Mouse (Mus musculus): ENCODE data around the gene Ints14. TPM values are rescaled to one million over a fixed set of nuclear protein-coding genes. Genes with fewer than 3 reads are reported as not detected.

The Ints14 gene
- total RNA-seq, 2 experiments from 2014 or later = 19.9 to 20.2 TPM

- Histone ChIP-seq H3K27ac (no peak overlapping the region), H3K4me3 (no peak overlapping the region)
- no peak for DNase-seq (ENCODE audit: low spot score in 2 of 2)
- TF ChIP-seq CTCF (conservative IDR thresholded peaks at IDR 0.05) = peak; percentile 36
These were observed 23.2 kb upstream of the Ints14 start for GRCm38 (mm10) chr9:64937491-64937890.

DNA sequence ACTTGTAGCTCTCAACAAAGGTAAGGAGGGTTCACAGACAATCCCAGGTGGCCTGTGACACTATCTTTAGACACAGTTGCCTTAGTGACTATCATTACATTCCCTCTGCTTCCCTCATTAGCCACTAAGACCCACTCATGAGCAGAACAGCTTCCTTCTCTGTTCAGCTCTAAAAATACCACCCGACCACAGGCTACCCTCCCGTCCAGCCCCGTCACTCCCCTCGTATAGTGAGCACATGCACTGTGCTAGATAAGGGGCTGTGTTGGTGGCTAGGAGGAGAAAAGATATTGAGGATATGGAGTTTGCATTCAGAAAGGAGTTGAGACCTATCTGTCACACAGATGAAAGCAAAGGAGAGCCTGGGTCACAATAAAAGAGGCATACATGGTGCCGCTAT lies 22.2 kb upstream of the Ints14 start:
- no peak overlapping the region for H3K4me3 ChIP-seq
- H3K27ac ChIP-seq = no peak overlapping the region
- DNase-seq (ENCODE audit: low spot score in 2 of 2) = no peak
- TF ChIP-seq CTCF (conservative IDR thresholded peaks at IDR 0.05) = no peak

GRCm38 (mm10) chr9:64939281-64939680 lies 21.4 kb upstream of the Ints14 start:
- DNase-seq (ENCODE audit: low spot score in 2 of 2) = no peak
- no peak overlapping the region for H3K27ac ChIP-seq
- TF ChIP-seq CTCF (conservative IDR thresholded peaks at IDR 0.05) = no peak
- H3K4me3 ChIP-seq = no peak overlapping the region

- no peak overlapping the region for H3K4me3 ChIP-seq
- no peak for DNase-seq (ENCODE audit: low spot score in 2 of 2)
- no peak overlapping the region for H3K27ac ChIP-seq
- TF ChIP-seq CTCF (conservative IDR thresholded peaks at IDR 0.05) = peak; percentile 35
These were observed 20.9 kb upstream of the Ints14 start for GRCm38 (mm10) chr9:64939790-64940189.

DNA sequence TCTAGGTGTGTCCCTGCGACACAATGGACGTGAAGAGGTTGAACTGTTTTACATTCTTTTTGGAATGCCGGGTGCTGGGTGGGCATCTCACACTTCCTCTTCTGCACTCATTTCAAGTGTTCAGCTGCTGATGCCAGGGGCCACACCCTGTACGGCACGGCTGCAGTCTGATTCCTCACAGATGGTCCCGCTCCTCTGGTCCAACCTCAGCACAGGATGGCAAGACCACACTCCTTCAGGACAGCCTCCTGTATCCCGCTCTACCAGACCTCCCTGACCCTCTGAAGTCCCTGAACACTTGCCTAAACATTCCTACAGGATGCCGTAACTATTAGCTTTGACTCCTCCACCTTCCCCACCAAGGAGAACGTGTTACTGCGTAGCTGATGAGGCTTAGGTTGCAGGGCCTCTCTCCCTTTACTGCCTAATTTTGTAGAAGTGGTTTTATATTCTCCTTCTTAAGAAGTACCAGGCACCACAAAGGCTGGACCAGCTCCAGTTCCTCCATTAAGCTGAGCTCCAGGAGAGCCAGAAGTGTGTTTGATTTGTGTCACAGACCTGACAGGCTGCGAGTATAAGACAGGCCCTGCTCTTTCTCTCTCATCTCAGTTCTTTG lies 19.9 kb upstream of the Ints14 start:
- DNase-seq (ENCODE audit: low spot score in 2 of 2) = no peak
- TF ChIP-seq CTCF (conservative IDR thresholded peaks at IDR 0.05) = no peak
- H3K27ac ChIP-seq = no peak overlapping the region
- no peak overlapping the region for H3K4me3 ChIP-seq

DNA sequence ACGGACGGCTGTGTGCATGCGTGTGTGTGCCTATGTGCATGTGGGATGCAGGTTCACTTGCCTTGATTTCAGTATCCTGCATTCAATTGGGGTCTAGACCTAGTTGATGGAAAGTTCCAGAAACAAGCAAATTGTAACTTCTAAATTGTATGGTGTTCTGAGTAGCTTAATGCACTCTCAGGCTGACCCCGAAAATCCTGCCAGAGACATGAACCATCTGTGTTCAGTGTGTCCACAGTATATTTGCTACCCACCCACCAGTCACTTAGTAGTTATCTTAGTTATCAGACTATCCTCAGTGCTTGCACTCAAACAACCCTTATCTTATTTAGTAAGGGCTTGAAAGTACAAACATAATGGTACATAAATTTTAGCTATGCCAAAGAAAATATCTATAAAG lies 19.1 kb upstream of the Ints14 start:
- H3K4me3 ChIP-seq = no peak overlapping the region
- TF ChIP-seq CTCF (conservative IDR thresholded peaks at IDR 0.05) = no peak
- no peak overlapping the region for H3K27ac ChIP-seq
- no peak for DNase-seq (ENCODE audit: low spot score in 2 of 2)

DNA sequence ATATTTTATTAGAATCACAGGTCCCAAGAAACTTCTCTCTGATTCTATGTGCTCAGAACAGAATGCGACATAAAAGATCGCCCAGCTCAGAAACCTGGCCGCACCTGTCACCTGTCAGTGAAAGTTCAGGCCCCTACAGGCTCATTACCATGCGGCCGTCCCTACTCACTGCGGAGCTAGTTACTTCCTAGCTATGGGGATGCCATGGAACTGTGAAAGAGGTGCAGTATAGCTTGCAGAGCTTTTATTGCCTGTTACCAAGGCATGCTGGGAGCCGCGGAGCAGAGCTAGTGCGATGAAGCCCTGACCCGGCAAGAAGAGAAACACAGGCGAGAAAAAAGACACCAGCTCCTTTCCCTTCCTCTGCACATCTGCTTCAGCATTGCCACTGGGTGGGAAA lies 16.7 kb upstream of the Ints14 start:
- H3K4me3 ChIP-seq = no peak overlapping the region
- DNase-seq (ENCODE audit: low spot score in 2 of 2) = no peak
- H3K27ac ChIP-seq = no peak overlapping the region
- no peak for TF ChIP-seq CTCF (conservative IDR thresholded peaks at IDR 0.05)

DNA sequence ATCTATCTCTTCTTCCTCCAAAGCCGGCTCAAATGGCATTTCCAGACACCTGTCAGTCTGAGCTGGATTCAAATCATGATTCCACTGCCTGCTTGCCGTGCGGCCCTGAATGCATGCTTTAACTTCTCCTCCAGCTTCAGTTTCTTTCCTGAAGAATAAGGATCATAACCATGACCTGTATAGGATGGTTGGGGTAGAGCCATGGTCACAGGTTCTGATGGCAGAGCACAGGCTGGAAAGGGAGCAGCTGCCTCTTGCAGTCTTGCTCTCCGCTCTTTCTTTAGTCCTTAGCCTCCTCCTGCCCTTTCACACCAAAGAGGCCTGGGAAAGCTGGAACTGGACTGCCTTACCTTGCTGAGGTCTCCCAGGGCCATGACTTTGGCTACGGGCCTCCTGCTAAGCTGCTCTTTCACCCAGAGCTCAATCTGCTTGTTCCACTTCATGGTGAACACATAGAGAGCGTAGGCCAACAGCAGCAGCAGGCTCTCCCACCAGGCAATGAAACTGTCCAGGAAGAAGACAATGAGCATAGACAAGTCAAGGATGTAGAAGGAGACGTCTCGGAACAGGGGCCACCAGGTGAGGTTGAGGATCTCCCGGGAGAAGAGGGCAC lies 13.1 kb upstream of the Ints14 start:
- TF ChIP-seq CTCF (conservative IDR thresholded peaks at IDR 0.05) = no peak

GRCm38 (mm10) chr9:64951161-64951657 lies 9.5 kb upstream of the Ints14 start, which contains the start of gene Slc24a1:
Gene Slc24a1 (minus strand): TSS chr9:64951607.
- no peak within 1 kb of the TSS for H3K27ac ChIP-seq
- no peak for DNase-seq (ENCODE audit: low spot score in 2 of 2)
- TF ChIP-seq CTCF (conservative IDR thresholded peaks at IDR 0.05) = no peak
- no peak within 1 kb of the TSS for H3K4me3 ChIP-seq

More for the DNA sequence above, 13.1 kb upstream of the Ints14 start:
- Histone ChIP-seq H3K4me3 (no peak overlapping the region), H3K27ac (no peak overlapping the region)
- DNase-seq (ENCODE audit: low spot score in 2 of 2) = no peak

DNA sequence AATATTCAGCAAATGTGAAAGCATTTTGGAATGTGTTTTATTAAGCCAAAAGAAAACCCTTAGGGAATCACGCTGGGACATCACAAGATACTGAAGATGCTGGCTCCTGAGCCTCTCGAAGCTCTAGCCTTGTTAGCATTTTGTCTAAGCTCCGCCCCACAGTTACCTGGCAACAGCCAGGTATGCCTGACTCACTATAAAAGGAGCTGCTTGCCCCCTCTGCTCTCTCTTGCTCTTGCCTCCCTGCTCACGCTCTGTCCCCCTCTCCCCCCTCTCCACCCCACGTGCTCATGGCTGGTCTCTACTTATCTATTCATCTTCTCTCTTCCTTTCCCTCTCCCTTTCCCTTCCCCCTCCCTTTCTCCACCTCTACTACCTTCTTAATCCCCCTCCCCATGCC lies 8.7 kb upstream of the Ints14 start:
- no peak overlapping the region for H3K4me3 ChIP-seq
- H3K27ac ChIP-seq = no peak overlapping the region
- no peak for DNase-seq (ENCODE audit: low spot score in 2 of 2)
- TF ChIP-seq CTCF (conservative IDR thresholded peaks at IDR 0.05) = no peak

DNA sequence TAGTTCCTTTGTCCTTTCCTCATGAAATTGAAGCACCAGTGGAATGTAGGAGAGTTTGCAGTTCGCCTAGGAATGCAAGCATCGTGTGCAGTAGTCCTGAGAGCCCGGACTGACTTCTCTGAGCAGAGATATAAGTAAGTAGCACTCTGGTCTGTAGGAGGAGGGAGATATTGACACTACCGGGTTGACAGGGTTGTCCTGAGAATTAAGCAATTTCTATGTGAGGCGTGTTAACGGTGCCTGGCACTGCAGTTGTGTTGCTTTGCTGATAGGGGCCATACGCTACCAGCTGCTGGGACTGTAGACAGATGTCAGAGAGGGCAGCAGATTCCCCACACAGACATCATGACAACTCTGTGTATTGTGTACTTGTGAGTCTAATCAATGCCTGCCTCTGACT lies 7.5 kb upstream of the Ints14 start:
- no peak for TF ChIP-seq CTCF (conservative IDR thresholded peaks at IDR 0.05)
- H3K4me3 ChIP-seq = no peak overlapping the region
- no peak for DNase-seq (ENCODE audit: low spot score in 2 of 2)
- H3K27ac ChIP-seq = no peak overlapping the region

DNA sequence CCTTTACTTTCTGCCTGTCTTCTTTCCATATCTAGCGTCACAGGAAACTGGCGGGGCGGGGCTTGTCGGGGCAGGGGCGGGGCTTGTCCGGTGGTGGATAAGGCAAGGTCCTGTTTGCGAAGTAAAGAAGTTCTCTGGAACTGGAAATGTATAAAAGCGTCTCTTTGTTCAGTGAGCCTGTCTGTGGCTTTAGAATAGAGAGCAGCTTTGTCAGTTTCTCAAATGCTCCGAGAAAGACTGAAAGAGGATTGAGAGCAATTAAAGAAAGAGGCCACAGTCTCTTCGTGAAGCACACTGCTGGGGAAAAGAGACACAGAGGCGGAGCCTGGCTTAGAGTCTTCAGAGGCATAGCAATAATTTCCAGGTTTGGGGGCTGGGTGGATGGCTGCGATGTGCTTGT lies 4.4 kb upstream of the Ints14 start:
- no peak for TF ChIP-seq CTCF (conservative IDR thresholded peaks at IDR 0.05)
- Histone ChIP-seq H3K27ac (peak overlapping the region; percentile 65), H3K4me3 (peak overlapping the region; percentile 21)
- no peak for DNase-seq (ENCODE audit: low spot score in 2 of 2)

DNA sequence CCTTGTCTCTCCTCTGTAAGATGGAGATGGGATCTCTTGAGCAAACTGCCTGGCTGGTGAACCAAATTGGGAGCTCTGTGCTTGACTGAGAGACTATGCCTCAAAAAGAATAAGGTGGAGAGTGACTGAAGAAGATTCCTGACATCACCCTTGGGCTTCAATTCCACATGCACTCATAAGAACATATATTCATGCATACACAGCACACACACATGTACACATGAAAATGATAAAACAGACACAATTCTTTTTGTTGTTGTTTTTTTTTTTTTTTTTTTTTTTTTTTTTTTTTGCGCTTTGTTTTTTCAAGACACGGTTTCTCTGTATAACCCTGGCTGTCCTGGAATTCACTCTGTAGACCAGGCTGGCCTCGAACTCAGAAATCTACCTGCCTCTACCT lies 3.4 kb upstream of the Ints14 start:
- no peak for TF ChIP-seq CTCF (conservative IDR thresholded peaks at IDR 0.05)
- no peak for DNase-seq (ENCODE audit: low spot score in 2 of 2)
- Histone ChIP-seq H3K4me3 (no peak overlapping the region), H3K27ac (peak overlapping the region; percentile 65; the same call in 1 of the 2 replicates)

- DNase-seq (ENCODE audit: low spot score in 2 of 2) = no peak
- Histone ChIP-seq H3K27ac (peak overlapping the region; percentile 95), H3K4me3 (peak overlapping the region; percentile 95)
- TF ChIP-seq CTCF (conservative IDR thresholded peaks at IDR 0.05) = no peak
These were observed 244 bp downstream of the Ints14 start for GRCm38 (mm10) chr9:64960978-64961320.

Data from layer of hippocampus, adult 2 months (tissue).